Mouse (Mus musculus) hindbrain, embryonic 15.5 days (tissue): ENCODE results near the gene Gm16253. TPM values are rescaled to one million over a fixed set of nuclear protein-coding genes. Genes with fewer than 3 reads are reported as not detected.

ENCODE experiments used
- ATAC-seq: fragments of 200-750 bp; cut with Nextera tagmentation; 2 replicates; pipeline ENCODE4 v1.8.0; 2017; ENCODE audit warnings: low read depth, moderate number of reproducible peaks, moderate TSS enrichment; ENCODE audit not compliant: low FRiP score
- H3K27ac ChIP-seq: fragments of 300-500 bp; sonication (generic); replicated peaks from 2 replicates; pipeline ENCODE4 v1.5.1; 2015; ENCODE audit warnings: mild to moderate bottlenecking, inconsistent platforms
- H3K27me3 ChIP-seq: fragments of 300-500 bp; sonication (generic); 2 replicates; pipeline ENCODE4 v1.6.1; 2015; ENCODE audit warnings: control low read depth, inconsistent platforms
- H3K36me3 ChIP-seq: fragments of 300-500 bp; sonication (generic); 2 replicates; pipeline ENCODE4 v1.6.1; 2015; ENCODE audit warnings: control low read depth, inconsistent platforms
- H3K4me1 ChIP-seq: fragments of 300-500 bp; sonication (generic); replicated peaks from 2 replicates; pipeline ENCODE4 v1.6.1; 2015; ENCODE audit warnings: control low read depth, inconsistent platforms
- H3K4me2 ChIP-seq: fragments of 300-500 bp; sonication (generic); 2 replicates; pipeline ENCODE4 v1.6.1; 2015; ENCODE audit warnings: moderate library complexity, mild to moderate bottlenecking, inconsistent platforms
- H3K4me3 ChIP-seq: fragments of 300-500 bp; sonication (generic); 2 replicates; pipeline ENCODE4 v1.5.1; 2015; ENCODE audit warnings: mild to moderate bottlenecking, inconsistent platforms
- H3K9ac ChIP-seq: fragments of 300-500 bp; sonication (generic); 2 replicates; pipeline ENCODE4 v1.6.1; 2015; ENCODE audit warnings: inconsistent platforms
- H3K9me3 ChIP-seq: fragments of 300-500 bp; sonication (generic); 2 replicates; pipeline ENCODE4 v1.6.1; 2016; ENCODE audit warnings: control low read depth, inconsistent platforms
- WGBS: fragments of 180-500 bp; shearing (Covaris S2); methylation state at CpG from one replicate; pipeline ENCODE4 v1.1.7; 2015; 5-methylcytosine and 5-hydroxymethylcytosine counted together
- polyA plus RNA-seq: library from polyadenylated mRNA; unstranded; fragments of >200 nt; fragmentation: Nextera tagmentation; extraction: Ambion mirVana; gene quantifications from 2 replicates; pipeline ENCODE4 v1.2.1, GENCODE M21; 2015

Gm16253 gene
- polyA plus RNA-seq, 1 experiment from 2014 or later: 2.2 TPM

DNA sequence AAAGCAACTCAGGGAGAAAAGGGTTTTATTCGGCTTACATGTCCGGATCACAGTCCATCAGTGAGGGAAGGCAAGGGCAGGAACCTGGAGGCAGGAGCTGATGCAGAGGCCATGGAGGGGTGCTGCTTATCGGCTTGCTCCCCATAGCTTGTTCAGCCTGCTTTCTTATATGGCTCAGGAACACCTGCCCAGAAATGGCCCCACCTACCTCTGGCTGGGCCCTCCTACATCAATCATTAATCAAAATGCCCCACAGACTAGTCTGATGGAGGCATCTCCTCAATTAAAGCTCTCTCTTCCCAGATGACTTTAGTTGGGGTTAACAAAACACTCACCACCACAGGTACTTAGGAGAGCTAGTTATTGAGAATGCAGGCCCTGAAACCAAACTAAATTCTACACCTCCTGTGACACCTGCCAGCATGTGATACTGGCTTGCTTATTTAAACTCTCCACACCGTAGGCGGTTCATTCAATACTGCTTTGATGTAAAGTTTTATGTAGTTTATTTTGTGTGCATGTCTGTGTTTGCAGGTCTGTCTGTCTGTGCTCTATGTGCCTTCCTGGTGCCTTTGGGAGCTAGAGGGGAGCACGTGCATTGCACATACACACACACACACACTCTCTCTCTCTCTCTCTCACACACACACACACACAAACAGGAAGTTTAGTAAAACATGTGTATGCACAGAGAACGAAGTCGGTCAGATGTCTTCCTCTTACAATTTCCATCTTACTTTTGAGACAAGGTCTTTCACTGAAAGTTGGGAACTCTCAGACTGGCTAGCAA lies 9.9 kb upstream of the Gm16253 start:
- Histone ChIP-seq H3K27me3 (no peaks in the 10 kb centered on the region), H3K36me3 (no peaks in the 10 kb centered on the region), H3K4me1 (0 out of 2 replicates have a peak, but pooled peaks cover 3% of the 10 kb centered on the region), H3K27ac (no peak overlapping the region), H3K9me3 (no peaks in the 10 kb centered on the region), H3K9ac (no peak overlapping the region), H3K4me3 (no peak overlapping the region), H3K4me2 (no peak overlapping the region)
- WGBS: 89% methylated on average over 8 of the region's 8 CpGs
- ATAC-seq: no peak

DNA sequence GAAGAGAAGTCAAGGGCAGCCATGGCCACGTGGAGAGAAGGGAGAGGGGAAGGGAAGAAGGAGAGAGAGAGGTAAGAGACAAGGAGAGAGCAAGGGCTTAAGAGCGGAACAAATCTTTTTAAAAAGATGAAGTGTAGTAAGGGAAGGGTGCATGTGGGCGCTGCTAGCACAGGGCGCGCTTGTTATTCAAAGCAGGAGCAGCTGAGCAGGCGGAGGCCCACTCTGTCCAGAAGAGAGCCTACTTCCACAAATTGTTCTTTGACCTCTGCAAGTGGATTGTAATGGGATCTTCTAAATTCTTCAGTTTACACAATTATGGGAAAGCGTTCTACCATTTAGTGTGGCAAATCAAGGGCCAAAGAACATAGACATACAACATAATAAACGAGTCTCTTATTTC lies 8.2 kb upstream of the Gm16253 start:
- H3K9me3 ChIP-seq: no peaks in the 10 kb centered on the region
- WGBS: 70% methylated on average over 8 of the region's 8 CpGs
- ATAC-seq: no peak
- no peak overlapping the region for H3K9ac ChIP-seq
- no peaks in the 10 kb centered on the region for H3K4me1 ChIP-seq
- H3K4me3 ChIP-seq: no peak overlapping the region
- H3K27ac ChIP-seq: no peak overlapping the region
- no peaks in the 10 kb centered on the region for H3K27me3 ChIP-seq
- H3K4me2 ChIP-seq: no peak overlapping the region
- no peaks in the 10 kb centered on the region for H3K36me3 ChIP-seq

DNA sequence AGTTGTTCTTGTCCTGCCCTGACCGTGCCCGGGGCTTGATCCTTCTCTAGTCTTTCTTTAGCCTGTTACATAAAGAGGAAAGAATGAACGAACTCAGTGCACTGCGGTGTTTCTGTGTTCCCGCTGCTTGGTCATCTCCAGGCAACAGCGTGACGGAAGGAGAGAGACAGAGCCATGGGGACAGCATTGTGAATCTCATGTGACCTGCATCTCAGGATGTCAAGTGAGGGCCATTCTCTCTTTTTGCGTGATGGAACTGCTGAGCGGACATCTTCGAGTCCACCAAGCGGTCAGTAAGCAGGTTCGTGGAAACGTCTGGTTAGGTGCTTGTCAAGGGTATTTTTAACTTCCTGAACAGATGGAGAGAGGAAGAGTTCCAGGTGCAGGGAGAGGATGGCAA lies 7.3 kb upstream of the Gm16253 start:
- Histone ChIP-seq H3K36me3 (no peaks in the 10 kb centered on the region), H3K27me3 (no peaks in the 10 kb centered on the region), H3K9ac (no peak overlapping the region), H3K4me2 (no peak overlapping the region), H3K27ac (no peak overlapping the region), H3K9me3 (no peaks in the 10 kb centered on the region), H3K4me3 (no peak overlapping the region), H3K4me1 (no peaks in the 10 kb centered on the region)
- no peak for ATAC-seq
- 79% methylated on average over 13 of the region's 13 CpGs for WGBS

DNA sequence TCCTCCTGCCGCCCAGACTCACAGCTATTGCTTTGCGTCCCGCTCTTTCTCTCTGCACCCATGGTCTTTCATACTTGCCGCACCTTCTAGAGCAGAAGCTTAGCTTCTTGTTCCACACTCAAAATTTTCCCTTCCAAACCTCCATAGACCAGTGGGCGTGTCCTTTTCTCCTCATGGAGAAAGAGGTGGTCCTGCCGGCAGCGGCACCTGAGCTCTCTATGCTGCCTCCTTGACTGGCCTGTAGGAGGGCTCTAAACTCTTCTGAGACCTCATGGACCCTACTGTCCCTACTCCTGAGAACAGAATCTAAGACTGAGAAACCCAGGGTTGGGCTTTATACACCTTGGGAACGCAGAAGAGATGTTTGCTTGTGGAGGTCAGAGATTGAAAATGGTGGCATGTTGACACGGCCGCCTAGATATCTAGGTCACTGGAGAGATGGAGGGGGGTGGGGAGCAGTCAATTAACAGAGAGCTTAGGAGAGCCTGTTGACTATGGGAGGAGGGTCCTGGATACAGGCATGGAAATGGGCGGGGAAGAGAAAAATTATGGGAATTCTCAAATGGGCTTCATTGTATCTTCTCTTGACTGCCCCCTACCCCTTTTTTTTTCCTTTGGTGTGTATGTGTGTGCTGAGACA lies 6.7 kb upstream of the Gm16253 start:
- 89% methylated on average over 11 of the region's 11 CpGs for WGBS
- no peaks in the 10 kb centered on the region for H3K9me3 ChIP-seq
- no peak for ATAC-seq
- H3K4me1 ChIP-seq: no peaks in the 10 kb centered on the region
- no peaks in the 10 kb centered on the region for H3K36me3 ChIP-seq
- H3K4me2 ChIP-seq: no peak overlapping the region
- H3K27ac ChIP-seq: no peak overlapping the region
- H3K27me3 ChIP-seq: no peaks in the 10 kb centered on the region
- no peak overlapping the region for H3K4me3 ChIP-seq
- H3K9ac ChIP-seq: no peak overlapping the region

DNA sequence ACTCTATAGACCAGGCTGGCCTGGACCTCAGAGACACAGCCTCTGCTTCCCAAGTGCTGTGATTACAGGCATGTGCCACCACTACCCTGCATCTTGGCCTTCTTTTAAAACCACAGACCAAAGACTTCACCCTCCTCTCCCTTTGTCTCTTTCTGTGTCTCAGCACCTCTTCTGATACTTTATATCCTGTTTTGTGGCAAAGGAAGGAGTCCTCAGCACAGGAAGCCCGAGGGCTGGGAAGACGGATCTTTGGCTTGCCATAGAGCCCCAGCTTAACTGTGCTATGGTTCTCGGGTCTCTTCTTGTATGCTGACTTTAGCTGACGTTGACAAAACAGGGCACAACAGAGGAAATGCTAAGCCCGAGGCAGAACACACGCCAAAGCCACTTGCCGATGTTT lies 6.1 kb upstream of the Gm16253 start:
- ATAC-seq: no peak
- no peak overlapping the region for H3K4me2 ChIP-seq
- no peak overlapping the region for H3K27ac ChIP-seq

DNA sequence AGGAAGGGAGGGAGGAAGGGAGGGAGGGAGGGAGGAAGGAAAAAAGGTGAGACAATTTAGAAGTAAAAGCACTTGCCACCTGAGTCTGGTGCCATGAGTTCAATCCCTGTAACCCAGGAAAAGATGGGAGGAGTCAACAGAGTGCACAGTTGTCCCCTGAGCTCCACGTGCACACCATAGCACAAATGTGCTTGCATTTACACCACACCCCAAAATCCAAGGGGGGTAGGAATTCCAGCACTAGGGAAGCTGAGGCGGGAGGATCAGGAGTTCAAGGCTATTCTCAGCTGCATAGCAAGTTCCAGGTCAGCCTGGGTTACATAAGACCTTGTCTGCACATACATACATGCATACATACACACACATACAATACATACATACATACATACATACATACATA lies 5.4 kb upstream of the Gm16253 start:
- 80% methylated on average over 2 of the region's 2 CpGs for WGBS
- H3K9me3 ChIP-seq: no peaks in the 10 kb centered on the region
- H3K27ac ChIP-seq: no peak overlapping the region
- no peak overlapping the region for H3K4me3 ChIP-seq
- H3K9ac ChIP-seq: no peak overlapping the region
- H3K36me3 ChIP-seq: no peaks in the 10 kb centered on the region
- H3K27me3 ChIP-seq: no peaks in the 10 kb centered on the region
- peaks cover 3% of the 10 kb centered on the region for H3K4me1 ChIP-seq
- H3K4me2 ChIP-seq: no peak overlapping the region
- no peak for ATAC-seq

More for the DNA sequence above, 6.1 kb upstream of the Gm16253 start:
- H3K36me3 ChIP-seq: no peaks in the 10 kb centered on the region
- H3K9me3 ChIP-seq: no peaks in the 10 kb centered on the region
- no peak overlapping the region for H3K4me3 ChIP-seq
- no peak overlapping the region for H3K9ac ChIP-seq
- no peaks in the 10 kb centered on the region for H3K4me1 ChIP-seq
- H3K27me3 ChIP-seq: no peaks in the 10 kb centered on the region
- WGBS: 76% methylated on average over 7 of the region's 7 CpGs

DNA sequence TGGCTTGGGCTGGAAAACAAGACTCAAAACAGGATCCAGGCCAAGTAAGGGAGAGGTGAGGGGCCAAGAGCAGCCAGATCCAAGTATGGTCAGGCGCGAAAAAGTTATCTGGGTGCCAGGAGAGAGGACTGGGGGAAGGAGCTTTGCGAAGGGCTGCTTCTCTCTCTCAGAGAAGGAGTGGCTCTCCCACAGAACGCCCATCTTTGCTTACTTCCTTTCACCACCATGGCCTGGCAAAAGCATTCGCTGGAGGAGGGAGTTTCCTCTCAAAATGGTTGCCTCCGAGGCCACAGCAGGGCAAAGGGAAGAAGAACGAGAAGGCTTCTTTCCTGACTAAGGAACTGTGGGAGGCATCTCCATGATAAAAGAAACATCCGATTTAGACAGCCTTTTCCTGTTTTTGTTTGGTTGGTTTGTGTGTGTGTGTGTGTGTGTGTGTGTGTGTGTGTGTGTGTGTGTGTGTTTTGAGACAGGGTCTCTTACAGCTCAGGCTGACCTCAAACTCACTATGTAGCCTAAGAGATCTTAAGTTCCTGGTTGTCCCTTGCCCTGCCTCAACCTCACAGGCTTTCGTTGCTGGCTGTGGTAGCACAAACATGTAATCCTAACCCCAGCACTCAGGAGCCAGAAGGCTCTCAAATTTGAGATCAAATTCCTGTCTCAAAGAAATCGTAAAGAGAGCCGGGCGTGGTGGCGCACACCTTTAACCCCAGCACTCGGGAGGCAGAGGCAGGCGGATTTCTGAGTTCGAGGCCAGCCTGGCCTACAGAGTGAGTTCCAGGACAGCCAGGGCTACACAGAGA lies 4.7 kb upstream of the Gm16253 start:
- WGBS: 85% methylated on average over 16 of the region's 16 CpGs

DNA sequence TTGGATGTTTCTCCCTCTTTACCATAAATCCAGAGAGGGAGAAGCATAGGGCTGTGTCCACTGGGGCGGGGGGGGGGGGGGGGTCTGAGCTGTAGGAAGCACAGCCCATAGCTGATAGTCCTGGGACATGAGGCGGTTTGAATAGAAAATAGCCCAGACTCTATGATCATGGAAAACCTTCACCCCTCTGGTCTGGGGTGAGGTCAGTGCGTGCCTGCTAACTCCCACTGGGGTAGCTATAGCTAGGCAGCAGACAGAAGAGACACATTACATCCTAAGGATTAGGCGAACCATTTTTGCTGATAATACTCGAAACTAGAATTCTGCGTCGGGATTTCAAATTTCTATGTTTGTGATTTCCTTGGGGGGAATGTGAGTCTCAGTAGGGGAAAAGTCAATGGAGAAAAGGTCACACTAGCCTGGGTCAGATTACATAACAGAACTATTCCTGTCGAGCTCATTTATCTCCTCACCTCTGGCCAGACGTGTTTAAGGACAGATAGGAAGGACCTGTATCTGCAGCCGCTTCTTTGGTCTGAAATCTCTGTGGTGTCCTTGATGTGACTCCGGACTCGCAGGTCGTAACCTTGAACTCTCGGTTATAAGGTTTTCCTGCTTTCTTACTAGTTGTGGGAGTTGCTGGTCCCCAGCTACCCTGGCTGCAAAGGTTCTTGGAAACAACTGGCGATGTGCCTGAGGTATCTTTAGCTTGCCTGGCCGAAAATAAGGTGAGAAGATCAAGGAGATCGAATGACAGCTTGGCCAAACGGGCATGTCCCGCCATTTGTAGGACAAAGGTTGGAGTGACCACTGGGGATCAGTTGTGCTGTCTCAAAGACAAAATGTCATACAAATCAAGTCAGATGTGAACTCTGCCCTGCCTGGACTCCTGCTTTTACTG lies 2.9 kb upstream of the Gm16253 start:
- H3K4me3 ChIP-seq: no peak overlapping the region
- H3K9me3 ChIP-seq: no peaks in the 10 kb centered on the region
- H3K27me3 ChIP-seq: no peaks in the 10 kb centered on the region
- no peak overlapping the region for H3K27ac ChIP-seq
- H3K4me2 ChIP-seq: no peak overlapping the region
- no peak for ATAC-seq
- H3K9ac ChIP-seq: no peak overlapping the region
- H3K4me1 ChIP-seq: peaks cover 14% of the 10 kb centered on the region
- H3K36me3 ChIP-seq: no peaks in the 10 kb centered on the region
- 88% methylated on average over 19 of the region's 19 CpGs for WGBS

More for the DNA sequence above, 4.7 kb upstream of the Gm16253 start:
- Histone ChIP-seq H3K9me3 (no peaks in the 10 kb centered on the region), H3K4me1 (peaks cover 11% of the 10 kb centered on the region), H3K36me3 (no peaks in the 10 kb centered on the region), H3K4me3 (no peak overlapping the region), H3K4me2 (no peak overlapping the region), H3K27ac (no peak overlapping the region), H3K27me3 (no peaks in the 10 kb centered on the region), H3K9ac (no peak overlapping the region)
- ATAC-seq: no peak

DNA sequence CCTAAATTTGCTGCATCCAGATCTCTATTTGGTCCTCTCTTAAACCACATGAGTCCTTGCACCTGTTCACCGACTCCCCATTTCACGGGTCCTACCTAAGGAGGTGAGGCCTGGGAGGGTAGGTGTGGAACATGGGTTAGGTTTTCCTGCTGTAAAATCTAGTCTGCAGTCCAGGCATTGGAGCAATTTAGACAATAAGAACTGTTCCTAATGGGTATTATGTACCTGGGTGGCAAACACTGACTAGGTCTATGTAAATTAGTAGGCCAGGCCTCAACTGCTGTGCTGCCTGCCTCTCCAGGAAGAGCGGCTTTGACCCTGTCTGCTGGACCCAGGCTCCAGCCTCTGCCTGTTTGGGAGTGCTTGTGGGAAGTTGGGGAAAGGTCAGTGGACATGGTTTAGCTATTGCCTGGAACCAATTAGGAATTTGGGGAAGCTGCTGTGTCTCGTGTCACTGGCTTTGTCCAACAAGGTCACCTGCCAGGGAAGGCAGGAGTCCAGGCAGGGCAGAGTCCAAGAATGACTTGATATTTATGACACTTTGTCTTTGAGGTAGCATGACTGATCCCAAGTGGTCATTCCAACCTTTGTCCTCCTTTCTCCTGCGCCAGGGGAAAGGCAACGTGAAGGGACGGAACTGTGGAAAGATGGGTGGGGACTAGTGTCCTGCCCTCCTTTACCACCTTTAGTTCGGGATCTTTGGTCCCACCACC lies 1.4 kb upstream of the Gm16253 start:
- peaks cover 19% of the 10 kb centered on the region for H3K4me1 ChIP-seq
- WGBS: 82% methylated on average over 8 of the region's 8 CpGs
- no peak for ATAC-seq
- H3K9me3 ChIP-seq: no peaks in the 10 kb centered on the region
- no peak overlapping the region for H3K4me2 ChIP-seq
- no peaks in the 10 kb centered on the region for H3K27me3 ChIP-seq
- H3K9ac ChIP-seq: no peak overlapping the region
- H3K36me3 ChIP-seq: no peaks in the 10 kb centered on the region
- H3K27ac ChIP-seq: 0 out of 2 replicates have a peak overlapping the region, but pooled peaks have one; percentile 78
- no peak overlapping the region for H3K4me3 ChIP-seq

DNA sequence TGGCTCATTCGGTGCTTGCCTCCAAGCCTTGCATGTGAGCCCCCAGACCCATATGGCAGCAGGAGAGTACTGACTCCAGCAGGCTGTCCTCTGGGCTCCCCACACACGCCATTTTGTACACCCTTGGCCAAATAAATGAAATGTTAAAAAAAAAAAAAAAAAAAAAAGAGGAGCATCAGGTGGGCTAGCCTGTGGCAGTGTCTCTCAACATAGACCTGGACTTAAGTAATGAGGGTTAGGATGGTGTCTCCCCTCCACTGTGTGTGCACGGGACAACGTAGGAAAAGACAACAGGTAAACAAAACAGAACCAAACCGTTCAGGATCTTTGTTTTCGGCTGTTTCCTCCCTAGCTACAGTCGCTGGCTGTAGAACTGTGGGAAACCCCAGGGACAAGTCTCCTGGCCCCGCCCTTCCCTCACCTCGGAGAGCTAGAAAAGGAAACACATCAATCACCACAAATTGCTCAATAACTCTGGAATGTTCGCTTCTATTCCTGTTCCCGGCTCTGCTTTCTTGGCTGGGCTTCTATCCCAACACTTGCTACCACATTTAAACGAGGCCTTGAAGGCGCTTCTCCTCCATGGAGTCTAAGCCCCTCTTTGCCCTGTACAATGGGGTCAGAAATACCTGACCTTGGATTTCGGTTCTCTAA lies 652 bp upstream of the Gm16253 start:
- no peaks in the 10 kb centered on the region for H3K36me3 ChIP-seq
- ATAC-seq: no peak
- WGBS: 54% methylated on average over 14 of the region's 14 CpGs

More for the DNA sequence above, 652 bp upstream of the Gm16253 start:
- Histone ChIP-seq H3K4me1 (peaks cover 26% of the 10 kb centered on the region), H3K27ac (peak overlapping the region; percentile 78), H3K4me2 (peak overlapping the region; percentile 48), H3K9ac (no peak overlapping the region), H3K27me3 (no peaks in the 10 kb centered on the region), H3K4me3 (peak overlapping the region; percentile 14), H3K9me3 (no peaks in the 10 kb centered on the region)
